Mouse (Mus musculus): Measurements from ENCODE around the gene Cdk5.
A peak's percentile ranks its signal among the peaks of the same experiment; 100 is the strongest.

Cdk5 gene

GRCm38 (mm10) chr5:24394165-24394894, 29.0 kb downstream of the Cdk5 start:
- peak; percentile 96 for DNase-seq

GRCm38 (mm10) chr5:24393392-24393997, 29.8 kb downstream of the Cdk5 start, which contains the start of gene Abcb8:
Gene Abcb8 (plus strand): TSS chr5:24393663.
- peak; percentile 81 for DNase-seq

- DNase-seq, result no peak
These were observed 30.6 kb downstream of the Cdk5 start for GRCm38 (mm10) chr5:24392724-24393123.

- DNase-seq, result no peak
These were observed 31.5 kb downstream of the Cdk5 start, which contains the start of gene Atg9b for GRCm38 (mm10) chr5:24391864-24392263. Gene Atg9b (minus strand): TSS chr5:24392143.

GRCm38 (mm10) chr5:24389658-24390020, 33.7 kb downstream of the Cdk5 start:
- DNase-seq, result no peak

- no peak for DNase-seq
These were observed 34.2 kb downstream of the Cdk5 start for GRCm38 (mm10) chr5:24389011-24389657.

GRCm38 (mm10) chr5:24388246-24388915, 34.9 kb downstream of the Cdk5 start:
- DNase-seq, result no peak

GRCm38 (mm10) chr5:24387264-24388241, 35.8 kb downstream of the Cdk5 start:
- peak; percentile 41 for DNase-seq

GRCm38 (mm10) chr5:24385887-24386550, 37.3 kb downstream of the Cdk5 start:
- no peak for DNase-seq

GRCm38 (mm10) chr5:24385374-24385773, 38.0 kb downstream of the Cdk5 start:
- no peak for DNase-seq

GRCm38 (mm10) chr5:24384407-24384806, 38.9 kb downstream of the Cdk5 start:
- no peak for DNase-seq

GRCm38 (mm10) chr5:24383026-24383859, 40.1 kb downstream of the Cdk5 start:
- DNase-seq, result peak; percentile 98

- DNase-seq, result no peak
These were observed 41.3 kb downstream of the Cdk5 start for GRCm38 (mm10) chr5:24381988-24382387.

GRCm38 (mm10) chr5:24381486-24381885, 41.8 kb downstream of the Cdk5 start:
- DNase-seq, result no peak

GRCm38 (mm10) chr5:24380499-24380898, 42.8 kb downstream of the Cdk5 start:
- DNase-seq, result no peak

- no peak for DNase-seq
These were observed 43.8 kb downstream of the Cdk5 start for GRCm38 (mm10) chr5:24379501-24379900.

- no peak for DNase-seq
These were observed 44.6 kb downstream of the Cdk5 start for GRCm38 (mm10) chr5:24378700-24379099.

GRCm38 (mm10) chr5:24374666-24375328, 48.5 kb downstream of the Cdk5 start:
- DNase-seq, result no peak

GRCm38 (mm10) chr5:24374216-24374615, 49.1 kb downstream of the Cdk5 start:
- DNase-seq, result no peak

- DNase-seq, result no peak
These were observed 49.5 kb downstream of the Cdk5 start for GRCm38 (mm10) chr5:24373807-24374206.
